Mouse (Mus musculus) heart, embryonic 13.5 days (tissue): ENCODE measurements around the gene Nkiras1. TPM values are rescaled to one million over a fixed set of nuclear protein-coding genes. Genes with fewer than 3 reads are reported as not detected.
A peak's percentile ranks its signal among the peaks of the same experiment; 100 is the strongest.
"Not testable (repeated sequence)": the region's sequence is repeated elsewhere in the genome, so short reads cannot be mapped to it uniquely, and the experiment has no call there.

Experiments
- ATAC-seq: fragments of 200-750 bp; cut with Nextera tagmentation; 2 replicates; pipeline ENCODE4 v1.8.0; 2017; ENCODE audit warnings: moderate TSS enrichment; ENCODE audit not compliant: insufficient number of reproducible peaks, low FRiP score, low TSS enrichment; ENCODE audit errors: extremely low read depth
- H3K27ac ChIP-seq: fragments of 300-500 bp; sonication (generic); replicated peaks from 2 replicates; pipeline ENCODE4 v1.5.1; 2015; ENCODE audit warnings: moderate library complexity, mild to moderate bottlenecking, inconsistent platforms
- H3K27me3 ChIP-seq: fragments of 300-500 bp; sonication (generic); replicated peaks from 2 replicates; pipeline ENCODE4 v1.6.1; 2015; ENCODE audit warnings: mild to moderate bottlenecking, inconsistent platforms
- H3K36me3 ChIP-seq: fragments of 300-500 bp; sonication (generic); 2 replicates; pipeline ENCODE4 v1.6.1; 2015; ENCODE audit warnings: mild to moderate bottlenecking, inconsistent platforms
- H3K4me1 ChIP-seq: fragments of 300-500 bp; sonication (generic); 2 replicates; pipeline ENCODE4 v1.6.1; 2015; ENCODE audit warnings: inconsistent platforms
- H3K4me2 ChIP-seq: fragments of 300-500 bp; sonication (generic); 2 replicates; pipeline ENCODE4 v1.6.1; 2015; ENCODE audit warnings: inconsistent platforms, mild to moderate bottlenecking, moderate library complexity
- H3K4me3 ChIP-seq: fragments of 300-500 bp; sonication (generic); 2 replicates; pipeline ENCODE4 v1.5.1; 2015; ENCODE audit warnings: moderate library complexity, mild to moderate bottlenecking, inconsistent platforms
- H3K9ac ChIP-seq: fragments of 300-500 bp; sonication (generic); 2 replicates; pipeline ENCODE4 v1.6.1; 2015; ENCODE audit warnings: inconsistent platforms, mild to moderate bottlenecking, moderate library complexity
- H3K9me3 ChIP-seq: fragments of 300-500 bp; sonication (generic); 2 replicates; pipeline ENCODE4 v1.6.1; 2016; ENCODE audit warnings: inconsistent platforms
- WGBS: fragments of 180-500 bp; shearing (Covaris S2); methylation state at CpG from one replicate; pipeline ENCODE4 v1.1.7; 2015; ENCODE audit warnings: mixed read lengths; 5-methylcytosine and 5-hydroxymethylcytosine counted together
- polyA plus RNA-seq: library from polyadenylated mRNA; unstranded; fragments of >200 nt; fragmentation: Nextera tagmentation; extraction: Ambion mirVana; gene quantifications from 2 replicates; pipeline ENCODE4 v1.2.1, GENCODE M21; 2015

Nkiras1 gene
- polyA plus RNA-seq, 1 experiment from 2014 or later = 17.1 TPM

DNA sequence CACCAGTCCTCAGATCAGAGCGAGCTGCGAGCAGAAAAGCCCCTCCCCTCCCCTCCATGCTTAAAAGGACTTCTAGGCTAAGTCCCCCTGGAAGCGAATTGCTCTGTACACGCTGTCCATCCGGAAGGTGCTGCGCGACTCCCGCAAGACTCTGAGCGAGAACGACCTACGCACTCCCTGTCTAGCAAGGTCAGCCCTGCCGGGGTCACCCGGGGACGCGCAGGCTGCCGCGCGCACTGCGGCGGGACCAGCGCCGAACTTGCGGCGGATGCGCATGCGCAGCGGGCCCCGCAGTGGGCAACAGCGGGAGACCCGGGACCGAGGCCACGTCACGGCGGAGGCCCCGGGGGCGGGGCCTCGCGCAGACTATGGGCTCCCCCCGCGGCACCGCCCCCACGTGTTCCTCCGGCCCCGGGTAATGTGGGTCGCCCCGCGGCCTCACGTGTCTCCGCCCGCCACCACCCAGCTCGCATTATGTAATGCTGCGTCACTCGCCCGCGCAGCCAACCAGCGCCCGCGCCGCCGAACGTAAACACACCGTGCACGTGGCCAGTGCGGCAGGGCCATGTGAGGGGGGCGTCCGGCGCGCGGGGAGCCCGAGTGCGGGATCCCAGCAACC lies 32.7 kb upstream of the Nkiras1 start:
- Histone ChIP-seq H3K4me2 (peak overlapping the region; percentile 78), H3K4me3 (peak overlapping the region; percentile 92), H3K27ac (peak overlapping the region; percentile 94), H3K9ac (peak overlapping the region; percentile 88), H3K27me3 (no peaks in the 10 kb centered on the region), H3K36me3 (no peaks in the 10 kb centered on the region), H3K9me3 (no peaks in the 10 kb centered on the region), H3K4me1 (peaks cover 38% of the 10 kb centered on the region)
- WGBS = under 1% methylated on average over 70 of the region's 71 CpGs
- ATAC-seq = peak; percentile 87

DNA sequence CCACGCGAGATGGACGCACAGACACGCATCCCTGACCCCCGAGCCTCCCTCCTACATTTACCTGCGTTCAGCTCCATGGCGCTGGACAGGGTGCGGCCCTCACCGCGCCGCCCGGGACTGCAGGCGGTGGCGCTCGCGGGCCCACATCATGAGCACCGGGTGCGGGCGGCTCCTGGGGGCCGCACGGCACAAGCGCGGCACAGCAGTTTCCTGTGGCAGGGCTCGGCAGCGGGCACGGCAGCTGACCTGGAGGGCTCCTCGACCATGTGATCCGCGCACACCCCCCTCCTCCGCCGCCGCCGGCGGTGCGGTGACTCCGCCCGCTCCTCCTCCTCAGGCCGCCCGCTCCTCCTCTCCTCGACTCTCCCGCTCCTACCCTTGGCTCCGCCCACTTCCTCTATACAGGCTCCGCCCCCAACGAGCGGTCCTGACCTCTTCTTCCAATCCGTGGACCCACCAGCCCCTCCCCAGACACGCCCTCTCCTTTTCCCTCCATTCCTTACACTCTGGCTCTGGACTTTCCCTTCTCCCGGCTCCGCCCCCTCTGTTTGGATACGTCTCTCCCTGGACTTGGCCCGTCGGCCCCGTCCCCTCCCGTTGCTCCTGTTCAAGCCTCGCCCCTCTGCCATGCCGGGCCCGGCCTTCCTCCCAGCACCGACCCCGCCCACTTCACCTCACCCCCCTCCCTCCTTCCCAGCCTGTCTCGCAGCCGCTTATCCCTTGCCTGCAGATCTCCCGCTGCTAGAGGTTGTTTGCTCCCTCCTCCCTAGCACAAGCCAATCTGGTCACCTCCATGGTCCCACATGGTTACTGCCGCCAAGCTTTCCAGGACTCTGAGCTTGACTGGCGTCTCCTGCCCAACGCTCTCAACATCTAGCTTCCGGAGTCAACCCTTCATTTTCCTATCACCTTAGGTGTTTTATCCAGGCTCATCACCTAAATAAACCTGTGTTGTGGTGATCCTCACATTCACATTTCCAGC lies 31.9 kb upstream of the Nkiras1 start, which contains the start of gene Nr1d2:
Nr1d2 (minus strand) TSS at position 378 of the 982 bp plus-strand sequence.
- under 1% methylated on average over 66 of the region's 66 CpGs for WGBS
- H3K4me3 ChIP-seq = peak within 1 kb of the TSS; percentile 92
- peak within 1 kb of the TSS; percentile 88 for H3K9ac ChIP-seq
- peaks cover 30% of the 10 kb centered on the region for H3K4me1 ChIP-seq
- peak; percentile 87 for ATAC-seq
- peak within 1 kb of the TSS; percentile 94 for H3K27ac ChIP-seq
- H3K4me2 ChIP-seq = peak within 1 kb of the TSS; percentile 78
- H3K9me3 ChIP-seq = no peaks in the 10 kb centered on the region
- no peaks in the 10 kb centered on the region for H3K27me3 ChIP-seq
- H3K36me3 ChIP-seq = no peaks in the 10 kb centered on the region

DNA sequence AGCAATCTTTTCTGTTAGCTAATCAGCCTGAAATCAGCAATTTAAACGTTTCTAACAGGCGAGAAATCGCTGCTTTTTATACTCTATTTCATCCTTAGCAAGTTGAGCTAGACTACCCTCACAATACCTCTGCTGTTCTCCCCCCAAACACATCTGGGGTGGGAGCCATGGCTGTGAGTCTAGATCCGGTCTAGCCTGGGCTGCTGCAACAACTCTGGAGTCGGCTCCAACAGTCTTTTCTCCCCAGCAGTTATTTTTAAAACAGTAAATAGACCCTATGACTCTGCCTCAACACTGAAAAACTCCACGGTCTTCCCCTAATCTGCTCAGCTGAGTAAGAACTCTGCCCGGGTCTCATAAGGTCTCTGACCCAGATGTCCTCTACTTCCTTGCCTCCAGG lies 30.8 kb upstream of the Nkiras1 start:
- no peak for ATAC-seq
- no peak overlapping the region for H3K4me3 ChIP-seq
- peak overlapping the region; percentile 78 for H3K4me2 ChIP-seq
- peaks cover 21% of the 10 kb centered on the region for H3K4me1 ChIP-seq
- H3K27ac ChIP-seq = no peak overlapping the region
- WGBS = 53% methylated on average over 7 of the region's 7 CpGs
- no peaks in the 10 kb centered on the region for H3K36me3 ChIP-seq
- H3K9me3 ChIP-seq = no peaks in the 10 kb centered on the region
- H3K27me3 ChIP-seq = no peaks in the 10 kb centered on the region
- 0 out of 2 replicates have a peak overlapping the region, but pooled peaks have one; percentile 88 for H3K9ac ChIP-seq

DNA sequence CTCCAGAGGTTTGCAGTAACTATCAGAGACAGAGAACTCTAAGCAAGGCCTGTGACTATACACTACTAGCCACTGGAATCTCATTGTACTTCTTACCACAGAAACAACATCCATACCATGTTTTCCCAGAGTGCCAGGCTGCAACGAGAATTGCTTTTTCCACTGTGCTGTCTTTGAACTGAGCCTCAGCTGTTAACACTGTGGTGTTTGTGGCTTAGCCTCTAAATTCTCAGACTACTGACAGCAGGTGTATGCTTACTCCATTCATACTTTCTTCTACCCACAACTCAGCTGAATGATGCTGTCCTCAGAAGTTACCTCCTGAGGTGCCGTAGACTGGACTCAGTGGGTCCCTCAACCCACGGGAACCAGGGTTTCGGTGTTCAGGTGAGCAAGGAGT lies 29.1 kb upstream of the Nkiras1 start:
- Histone ChIP-seq H3K4me3 (no peak overlapping the region), H3K9me3 (no peaks in the 10 kb centered on the region), H3K4me1 (peaks cover 16% of the 10 kb centered on the region), H3K27me3 (no peaks in the 10 kb centered on the region), H3K4me2 (no peak overlapping the region), H3K27ac (no peak overlapping the region), H3K36me3 (no peaks in the 10 kb centered on the region), H3K9ac (no peak overlapping the region)
- 79% methylated on average over 4 of the region's 4 CpGs for WGBS
- no peak for ATAC-seq

DNA sequence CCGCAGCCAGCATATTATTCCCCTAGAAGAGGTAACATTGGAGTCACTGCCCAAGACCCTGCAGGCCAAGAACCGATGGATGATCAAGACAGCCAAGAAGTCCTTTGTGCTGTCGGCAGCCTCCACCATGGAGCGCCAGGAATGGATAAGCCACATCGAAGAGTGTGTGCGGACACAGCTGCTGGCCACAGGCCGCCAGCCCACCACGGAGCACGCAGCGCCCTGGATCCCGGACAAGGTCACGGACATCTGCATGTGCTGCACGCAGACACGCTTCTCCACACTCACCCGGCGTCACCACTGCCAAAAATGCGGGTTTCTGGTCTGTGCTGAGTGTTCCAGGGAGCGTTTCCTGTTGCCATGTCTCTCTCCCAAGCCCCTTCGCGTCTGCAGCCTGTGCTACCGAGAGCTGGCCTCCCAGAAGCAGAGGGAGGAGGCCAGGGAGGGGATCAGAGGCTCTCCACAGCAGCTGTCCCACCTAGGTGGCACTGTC lies 28.3 kb upstream of the Nkiras1 start:
- Histone ChIP-seq H3K9ac (no peak overlapping the region), H3K4me1 (peaks cover 7% of the 10 kb centered on the region), H3K4me2 (no peak overlapping the region), H3K36me3 (no peaks in the 10 kb centered on the region), H3K27me3 (no peaks in the 10 kb centered on the region), H3K9me3 (no peaks in the 10 kb centered on the region), H3K27ac (no peak overlapping the region), H3K4me3 (no peak overlapping the region)
- WGBS = 80% methylated on average over 21 of the region's 21 CpGs
- ATAC-seq = no peak

DNA sequence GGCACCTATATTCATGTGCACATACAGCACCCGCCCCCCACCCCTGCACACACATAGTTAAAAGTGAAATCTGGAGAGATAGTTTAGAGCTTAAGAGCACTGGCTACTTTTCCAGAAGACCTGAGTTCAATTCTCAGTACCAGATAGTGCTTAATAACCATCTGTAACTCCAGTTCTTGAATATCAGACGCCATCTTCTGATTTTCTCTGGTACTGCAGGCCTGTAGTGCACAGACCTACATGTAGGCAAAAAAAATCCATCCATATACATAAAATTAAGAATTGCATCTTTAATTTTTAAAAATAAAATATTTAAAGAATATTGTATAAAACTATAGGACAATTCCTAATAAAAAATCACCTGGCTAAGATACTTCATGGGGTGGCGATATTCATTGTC lies 9.7 kb upstream of the Nkiras1 start:
- H3K4me3 ChIP-seq = no peak overlapping the region
- H3K9ac ChIP-seq = no peak overlapping the region
- ATAC-seq = no peak
- no peak overlapping the region for H3K27ac ChIP-seq
- peaks cover 17% of the 10 kb centered on the region for H3K36me3 ChIP-seq
- H3K4me1 ChIP-seq = peaks cover 12% of the 10 kb centered on the region
- peaks cover 3% of the 10 kb centered on the region; the same call in 1 of the 2 replicates for H3K9me3 ChIP-seq
- H3K27me3 ChIP-seq = no peaks in the 10 kb centered on the region
- H3K4me2 ChIP-seq = no peak overlapping the region
- WGBS = 90% methylated on average over 3 of the region's 3 CpGs

DNA sequence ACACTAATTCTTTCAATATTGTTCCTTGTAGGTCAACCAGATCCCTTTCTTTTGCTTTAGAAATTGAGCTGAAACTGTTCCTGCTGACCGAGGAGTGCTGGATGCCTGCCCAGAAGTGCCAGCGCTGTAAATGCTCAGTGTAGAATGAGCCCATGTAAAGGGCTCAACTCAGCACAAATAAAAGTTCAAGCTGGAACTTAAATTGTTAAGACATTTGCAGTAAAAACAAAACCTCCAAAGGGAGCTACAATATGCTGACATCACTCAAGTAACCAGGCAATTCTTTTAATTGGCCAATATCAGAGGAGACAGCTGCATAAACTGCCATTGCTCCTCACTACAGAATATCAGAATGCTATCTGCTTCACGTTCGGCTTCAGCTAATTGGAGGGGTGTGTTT lies 7.5 kb upstream of the Nkiras1 start:
- no peak overlapping the region; the same call in 1 of the 2 replicates for H3K4me2 ChIP-seq
- peak overlapping the region; percentile 17; the same call in 1 of the 2 replicates for H3K9ac ChIP-seq
- no peak for ATAC-seq
- no peak overlapping the region for H3K4me3 ChIP-seq
- peaks cover 37% of the 10 kb centered on the region for H3K36me3 ChIP-seq
- H3K4me1 ChIP-seq = peaks cover 14% of the 10 kb centered on the region
- H3K27ac ChIP-seq = no peak overlapping the region; the same call in 1 of the 2 replicates
- peaks cover 3% of the 10 kb centered on the region; the same call in 1 of the 2 replicates for H3K9me3 ChIP-seq
- WGBS = 35% methylated on average over 4 of the region's 4 CpGs
- no peaks in the 10 kb centered on the region for H3K27me3 ChIP-seq

DNA sequence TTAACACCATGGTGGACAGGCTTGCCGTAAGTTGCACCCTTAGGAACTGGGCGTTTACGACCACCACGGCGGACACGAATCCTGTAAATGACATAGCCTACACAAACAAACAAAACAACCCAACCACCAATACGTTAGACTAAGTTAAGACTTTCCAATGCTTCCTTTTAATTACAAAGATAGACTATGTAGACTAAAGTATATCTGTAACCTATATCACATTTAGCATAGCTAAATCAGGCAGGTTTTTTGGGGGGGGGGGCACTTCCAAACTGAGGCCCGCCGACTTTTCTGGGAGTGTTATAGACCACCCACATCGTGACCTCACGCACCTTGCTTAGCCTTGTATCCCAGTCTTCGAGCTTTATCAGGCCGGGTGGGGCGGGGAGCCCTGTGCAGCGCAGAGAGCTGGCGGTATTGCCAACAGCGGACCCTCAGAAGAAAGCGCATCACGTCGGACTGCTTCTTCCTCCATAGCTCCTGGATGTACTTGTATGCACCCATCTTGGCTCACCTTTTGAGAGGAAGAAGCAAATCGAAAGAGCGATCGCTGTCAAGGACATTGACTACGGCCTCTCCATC lies 898 bp upstream of the Nkiras1 start:
- H3K9me3 ChIP-seq, H3K27me3 ChIP-seq, ATAC-seq: not testable (repeated sequence)
- H3K4me3 ChIP-seq = peak overlapping the region; percentile 97
- peak overlapping the region; percentile 88 for H3K27ac ChIP-seq
- under 1% methylated on average over 24 of the region's 24 CpGs for WGBS
- H3K36me3 ChIP-seq = peaks cover 35% of the 10 kb centered on the region
- H3K9ac ChIP-seq = peak overlapping the region; percentile 100
- peak overlapping the region; percentile 78 for H3K4me2 ChIP-seq
- H3K4me1 ChIP-seq = peaks cover 19% of the 10 kb centered on the region

DNA sequence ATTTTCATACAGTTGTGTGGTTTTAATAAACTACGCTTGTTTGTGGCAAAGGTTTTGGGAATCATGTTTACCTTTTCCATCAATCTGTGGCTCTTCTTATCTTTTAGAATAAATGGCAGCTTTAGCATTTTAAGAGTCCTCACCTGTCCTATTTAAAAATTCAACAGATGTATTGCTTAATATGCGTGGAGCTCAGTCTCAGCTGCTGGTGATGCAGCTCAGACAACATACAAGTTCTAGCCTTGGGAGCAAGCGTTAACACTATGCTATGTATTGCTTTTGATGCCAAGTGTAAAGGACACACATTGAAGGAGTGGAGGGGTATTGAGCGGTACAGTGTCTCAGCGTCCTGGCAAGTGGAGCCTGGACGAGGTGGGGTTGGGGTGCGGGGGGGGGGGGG lies 730 bp downstream of the Nkiras1 start:
- H3K27ac ChIP-seq = peak overlapping the region; percentile 88

DNA sequence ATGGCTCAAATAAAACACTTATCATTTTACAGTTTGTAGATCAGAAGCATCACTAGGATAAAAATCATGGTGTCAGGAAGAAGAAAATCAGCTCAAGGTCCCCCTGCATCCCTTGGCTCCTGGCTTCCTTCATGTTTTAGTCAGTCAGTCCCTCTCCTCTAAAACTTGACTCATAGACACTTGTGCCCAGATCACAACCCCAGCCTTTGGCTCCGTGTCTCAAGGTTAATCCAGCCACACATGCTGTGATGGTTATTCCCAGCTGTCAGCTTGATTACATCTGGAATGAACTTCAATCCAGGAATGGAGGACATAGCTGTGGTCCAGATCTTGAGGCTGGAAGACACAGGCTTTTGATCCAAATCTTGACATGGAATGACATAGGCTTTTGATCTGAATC lies 3.6 kb downstream of the Nkiras1 start:
- 90% methylated on average over 1 of the region's 1 CpGs for WGBS
- Histone ChIP-seq H3K4me1 (peaks cover 11% of the 10 kb centered on the region), H3K9ac (no peak overlapping the region), H3K27me3 (no peaks in the 10 kb centered on the region), H3K9me3 (no peaks in the 10 kb centered on the region), H3K27ac (no peak overlapping the region), H3K4me2 (no peak overlapping the region), H3K36me3 (peaks cover 37% of the 10 kb centered on the region), H3K4me3 (no peak overlapping the region)
- no peak for ATAC-seq

More for the DNA sequence above, 730 bp downstream of the Nkiras1 start:
- peaks cover 33% of the 10 kb centered on the region for H3K36me3 ChIP-seq
- peak overlapping the region; percentile 78 for H3K4me2 ChIP-seq
- WGBS = 7% methylated on average over 7 of the region's 7 CpGs
- no peaks in the 10 kb centered on the region for H3K27me3 ChIP-seq
- peaks cover 19% of the 10 kb centered on the region for H3K4me1 ChIP-seq
- H3K9me3 ChIP-seq = no peaks in the 10 kb centered on the region
- H3K4me3 ChIP-seq = peak overlapping the region; percentile 97
- H3K9ac ChIP-seq = peak overlapping the region; percentile 90
- ATAC-seq = no peak

DNA sequence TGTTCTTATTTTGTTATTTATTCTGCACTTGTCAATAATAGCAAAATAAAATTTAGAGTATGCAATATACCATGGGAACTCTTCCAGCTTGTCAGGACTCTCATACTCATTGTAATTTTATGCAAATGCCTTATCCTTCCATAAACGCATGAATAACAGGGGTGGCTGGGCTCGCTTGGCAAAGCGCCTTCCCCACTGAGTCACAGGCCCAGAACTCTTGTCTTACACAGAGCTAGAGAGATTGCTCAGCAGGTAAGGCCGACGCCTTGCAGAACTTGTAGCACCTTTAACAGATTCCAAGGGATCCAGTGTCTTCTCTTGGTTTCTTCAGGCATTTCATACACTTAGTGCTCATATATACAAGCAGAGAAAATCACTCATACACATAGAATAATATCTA lies 9.4 kb downstream of the Nkiras1 start:
- ATAC-seq = no peak
- 0 out of 2 replicates have a peak, but pooled peaks cover 3% of the 10 kb centered on the region for H3K4me1 ChIP-seq
- 87% methylated on average over 5 of the region's 5 CpGs for WGBS
- H3K36me3 ChIP-seq = peaks cover 72% of the 10 kb centered on the region
- H3K27ac ChIP-seq = no peak overlapping the region
- no peak overlapping the region for H3K9ac ChIP-seq
- no peak overlapping the region for H3K4me3 ChIP-seq
- no peak overlapping the region for H3K4me2 ChIP-seq
- H3K27me3 ChIP-seq = no peaks in the 10 kb centered on the region
- no peaks in the 10 kb centered on the region for H3K9me3 ChIP-seq
